Mouse (Mus musculus): ENCODE measurements around the gene Rdh19.

Gene Rdh19

GRCm38 (mm10) chr10:127879155-127879688, 29.5 kb downstream of the Rdh19 start:
- peak in 1 of 2 experiments; percentile 38 for DNase-seq (ENCODE audit: low spot score in 2 of 2)

- no peak for DNase-seq (ENCODE audit: low spot score in 2 of 2)
Measured at GRCm38 (mm10) chr10:127881041-127881440, 31.3 kb downstream of the Rdh19 start.

DNA sequence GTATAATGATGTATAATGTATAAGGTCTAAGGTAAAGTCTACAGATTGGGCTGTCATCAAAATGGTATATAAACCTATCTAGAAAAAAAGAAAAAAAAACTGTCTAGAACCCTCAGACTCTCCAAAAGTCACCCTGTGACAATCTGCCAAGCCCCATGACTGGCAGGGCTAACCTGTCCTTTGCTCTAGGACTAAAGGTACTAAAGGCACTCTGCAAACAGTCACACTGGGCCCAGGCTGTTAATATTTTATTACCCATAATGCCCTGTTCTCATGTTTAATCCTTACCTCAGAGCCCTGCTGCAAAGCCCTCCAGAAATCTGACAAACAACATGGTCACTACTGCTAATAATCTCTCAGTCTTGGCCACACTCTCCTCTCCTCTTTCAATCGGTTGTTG, 36.8 kb downstream of the Rdh19 start:
- DNase-seq (ENCODE audit: low spot score in 2 of 2), result no peak

- no peak for DNase-seq (ENCODE audit: low spot score in 2 of 2)
Measured at GRCm38 (mm10) chr10:127886971-127887370, 37.2 kb downstream of the Rdh19 start.

DNA sequence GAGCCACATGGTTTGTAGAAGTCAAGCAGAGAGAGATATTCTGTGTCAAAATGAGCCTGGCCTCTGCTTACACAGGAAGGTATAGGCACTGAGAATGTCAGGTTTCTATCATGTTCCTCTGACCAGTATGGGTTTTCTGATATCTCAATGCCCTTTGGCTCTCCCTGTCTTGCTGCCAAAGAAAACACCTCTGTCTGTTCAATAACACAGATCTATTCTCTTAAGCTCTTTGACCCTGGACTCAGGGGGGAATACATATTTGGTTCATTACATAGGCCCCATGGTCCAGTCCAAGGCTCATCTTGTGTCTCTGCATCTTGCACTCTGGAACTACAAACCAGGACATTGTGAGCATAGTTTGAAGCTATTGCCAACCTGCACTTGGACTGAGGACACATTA, 38.9 kb downstream of the Rdh19 start, which contains the start of gene Rdh7:
Rdh7 (minus strand) TSS at position 213 of the 400 bp plus-strand sequence.
- no peak for DNase-seq (ENCODE audit: low spot score in 2 of 2)

DNA sequence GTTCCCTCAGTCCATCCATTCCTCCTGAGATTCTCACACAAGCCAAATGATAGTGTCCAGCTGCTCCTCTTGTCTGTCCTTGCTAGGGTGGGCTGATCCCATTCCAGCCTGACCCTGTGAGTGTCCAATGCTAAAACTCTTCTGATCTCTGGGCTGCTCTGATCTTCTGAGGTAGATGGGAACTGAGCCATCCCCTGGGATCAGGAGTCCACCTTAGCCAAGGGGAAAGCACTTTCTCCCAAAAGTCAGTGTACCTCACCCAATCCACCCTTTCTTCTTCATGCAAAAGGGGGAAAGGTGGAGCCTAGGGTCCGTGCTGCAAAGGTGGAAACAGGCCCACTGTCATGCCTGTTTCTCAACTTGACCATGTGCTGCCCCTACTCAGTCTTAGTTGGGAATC, 41.8 kb downstream of the Rdh19 start:
- DNase-seq (ENCODE audit: low spot score in 2 of 2), result no peak

GRCm38 (mm10) chr10:127893163-127894022, 43.7 kb downstream of the Rdh19 start:
- peak; percentile 20 to 24 for DNase-seq (ENCODE audit: low spot score in 2 of 2)

- DNase-seq (ENCODE audit: low spot score in 2 of 2), result no peak
Measured at GRCm38 (mm10) chr10:127896705-127897104, 47.0 kb downstream of the Rdh19 start.

GRCm38 (mm10) chr10:127897506-127897905, 47.8 kb downstream of the Rdh19 start:
- no peak for DNase-seq (ENCODE audit: low spot score in 2 of 2)

- DNase-seq (ENCODE audit: low spot score in 2 of 2), result no peak
Measured at GRCm38 (mm10) chr10:127898218-127898617, 48.5 kb downstream of the Rdh19 start, which contains the start of gene Sdr9c7. Sdr9c7 (plus strand) TSS chr10:127898518.

DNA sequence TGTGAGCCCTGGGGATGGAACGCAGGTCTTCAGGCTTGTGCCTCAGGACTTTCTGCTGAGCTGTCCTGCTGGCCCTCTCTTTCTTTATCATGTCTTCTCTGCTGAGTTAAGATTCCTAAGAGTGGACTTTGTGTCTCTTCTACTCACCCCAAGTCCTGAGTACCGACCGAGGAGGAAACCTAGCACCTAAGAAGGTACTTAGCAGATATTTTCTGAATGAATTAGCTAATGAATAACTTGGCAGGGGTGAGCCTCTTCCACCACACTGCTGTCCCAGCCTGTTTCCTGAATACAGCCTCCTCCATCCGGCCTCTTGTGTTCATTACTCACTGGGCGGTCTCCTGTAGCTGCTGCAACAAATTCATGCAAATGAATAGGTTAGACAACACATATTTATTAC, 50.1 kb downstream of the Rdh19 start:
- DNase-seq (ENCODE audit: low spot score in 2 of 2), result no peak

GRCm38 (mm10) chr10:127901751-127902150, 52.0 kb downstream of the Rdh19 start:
- DNase-seq (ENCODE audit: low spot score in 2 of 2), result no peak

- DNase-seq (ENCODE audit: low spot score in 2 of 2), result no peak
Measured at GRCm38 (mm10) chr10:127903116-127903515, 53.4 kb downstream of the Rdh19 start.

- DNase-seq (ENCODE audit: low spot score in 2 of 2), result peak; percentile 68 to 73
Measured at GRCm38 (mm10) chr10:127904718-127905446, 55.2 kb downstream of the Rdh19 start.

- no peak for DNase-seq (ENCODE audit: low spot score in 2 of 2)
Measured at GRCm38 (mm10) chr10:127906138-127906537, 56.4 kb downstream of the Rdh19 start.

GRCm38 (mm10) chr10:127907386-127907951, 57.7 kb downstream of the Rdh19 start:
- no peak for DNase-seq (ENCODE audit: low spot score in 2 of 2)
